Mouse (Mus musculus) embryonic facial prominence, embryonic 10.5 days (tissue): Measurements from ENCODE around the gene Fundc1. TPM values are rescaled to one million over a fixed set of nuclear protein-coding genes. Genes with fewer than 3 reads are reported as not detected.

ENCODE experiments used
- DNase-seq: peaks from one replicate; pipeline ENCODE4 v3.0.0-alpha.2; 2017; ENCODE audit warnings: low spot score
- H3K27ac ChIP-seq: fragments of 300-500 bp; sonication (generic); replicated peaks from 2 replicates; pipeline ENCODE4 v1.5.1; 2016; ENCODE audit warnings: mild to moderate bottlenecking
- H3K27me3 ChIP-seq: fragments of 300-500 bp; sonication (generic); replicated peaks from 2 replicates; pipeline ENCODE4 v1.6.1; 2016; ENCODE audit warnings: low read depth, mild to moderate bottlenecking; ENCODE audit not compliant: poor library complexity, severe bottlenecking
- H3K36me3 ChIP-seq: fragments of 300-500 bp; sonication (generic); replicated peaks from 2 replicates; pipeline ENCODE4 v1.6.1; 2016; ENCODE audit warnings: mild to moderate bottlenecking, moderate library complexity
- H3K4me1 ChIP-seq: fragments of 300-500 bp; sonication (generic); 2 replicates; pipeline ENCODE4 v1.6.1; 2016
- H3K4me3 ChIP-seq: fragments of 300-500 bp; sonication (generic); 2 replicates; pipeline ENCODE4 v1.5.1; 2016; ENCODE audit warnings: mild to moderate bottlenecking, moderate library complexity
- H3K9me3 ChIP-seq: fragments of 300-500 bp; sonication (generic); 2 replicates; pipeline ENCODE4 v1.6.1; 2016; ENCODE audit warnings: mild to moderate bottlenecking
- WGBS: fragments of 180-500 bp; shearing (Covaris S2); methylation state at CpG from one replicate; pipeline ENCODE4 v1.1.7; 2016; 5-methylcytosine and 5-hydroxymethylcytosine counted together
- polyA plus RNA-seq: library from polyadenylated mRNA; unstranded; fragments of >200 nt; fragmentation: Nextera tagmentation; extraction: Ambion mirVana; gene quantifications from 2 replicates; pipeline ENCODE4 v1.2.1, GENCODE M21; 2016

Fundc1 gene
- polyA plus RNA-seq, 1 experiment from 2014 or later, result 47.8 TPM

DNA sequence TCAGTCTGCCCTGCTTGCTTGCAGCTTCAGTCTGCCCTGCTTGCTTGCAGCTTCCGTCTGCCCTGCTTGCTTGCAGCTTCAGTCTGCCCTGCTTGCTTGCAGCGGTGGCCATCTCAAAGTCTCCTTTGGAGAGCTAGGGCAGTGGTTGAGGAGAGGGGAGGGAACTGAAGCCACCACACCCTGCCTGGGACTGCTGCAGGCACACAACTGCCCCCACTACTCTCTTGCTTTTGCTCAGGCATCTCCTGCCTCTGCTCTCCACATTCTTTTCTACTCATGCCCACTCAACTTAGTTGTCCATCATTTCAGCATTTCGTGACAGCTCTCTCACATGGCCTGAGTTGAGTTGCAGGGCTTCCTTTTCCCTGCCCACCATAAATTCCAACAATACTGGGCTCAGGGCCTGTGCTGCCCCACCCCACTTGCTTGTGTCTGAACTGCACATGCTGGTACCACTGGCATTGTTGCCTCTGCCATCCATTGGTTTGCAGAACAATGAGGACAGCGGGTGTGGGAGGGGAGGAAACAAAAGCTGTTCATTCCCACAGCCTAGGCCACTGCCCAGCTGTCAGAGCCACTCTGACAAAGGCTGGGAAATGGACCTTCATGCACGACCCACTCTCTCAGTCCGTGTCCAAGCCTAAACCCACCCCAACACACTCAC lies 24.9 kb downstream of the Fundc1 start:
- Histone ChIP-seq H3K4me1 (0 out of 2 replicates have a peak, but pooled peaks cover 6% of the 10 kb centered on the region), H3K27me3 (no peaks in the 10 kb centered on the region), H3K9me3 (no peaks in the 10 kb centered on the region), H3K36me3 (no peaks in the 10 kb centered on the region), H3K27ac (peak overlapping the region; percentile 54), H3K4me3 (no peak overlapping the region)
- 27% methylated on average over 6 of the region's 6 CpGs for WGBS
- DNase-seq, result peak; percentile 7

DNA sequence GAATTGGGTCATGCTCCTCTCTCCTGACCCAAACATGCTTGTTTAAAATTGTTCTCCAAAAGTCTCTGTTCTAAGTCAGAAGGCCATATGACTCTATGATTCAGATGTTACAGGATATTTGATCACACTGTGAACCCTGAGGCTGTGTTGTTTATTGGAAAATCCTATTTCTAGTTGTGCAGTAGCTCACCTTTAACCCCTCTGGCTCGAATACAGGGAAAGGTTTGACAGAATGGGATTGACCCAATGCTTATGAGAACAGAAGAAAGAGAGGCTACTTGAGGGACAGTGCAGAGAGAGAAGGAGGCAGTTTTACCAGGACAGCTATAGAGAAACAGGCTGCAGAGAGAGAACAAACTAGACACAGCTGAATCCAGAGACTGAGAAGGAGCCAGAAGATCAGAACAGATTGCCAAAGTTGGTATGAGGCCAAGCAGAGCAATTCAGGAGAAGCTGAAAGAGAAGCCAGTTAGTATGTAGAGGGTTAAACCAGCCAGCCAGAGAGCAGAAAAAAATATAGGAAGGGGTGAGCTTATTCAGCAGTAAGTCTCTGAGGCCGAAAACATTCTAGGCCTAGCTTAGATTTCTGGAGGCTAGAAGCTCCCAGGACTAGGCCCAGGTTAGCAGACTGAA lies 27.1 kb downstream of the Fundc1 start:
- WGBS, result 57% methylated on average over 2 of the region's 2 CpGs
- DNase-seq, result no peak
- Histone ChIP-seq H3K4me3 (no peak overlapping the region), H3K4me1 (0 out of 2 replicates have a peak, but pooled peaks cover 6% of the 10 kb centered on the region), H3K27me3 (no peaks in the 10 kb centered on the region), H3K27ac (no peak overlapping the region), H3K36me3 (no peaks in the 10 kb centered on the region), H3K9me3 (no peaks in the 10 kb centered on the region)

DNA sequence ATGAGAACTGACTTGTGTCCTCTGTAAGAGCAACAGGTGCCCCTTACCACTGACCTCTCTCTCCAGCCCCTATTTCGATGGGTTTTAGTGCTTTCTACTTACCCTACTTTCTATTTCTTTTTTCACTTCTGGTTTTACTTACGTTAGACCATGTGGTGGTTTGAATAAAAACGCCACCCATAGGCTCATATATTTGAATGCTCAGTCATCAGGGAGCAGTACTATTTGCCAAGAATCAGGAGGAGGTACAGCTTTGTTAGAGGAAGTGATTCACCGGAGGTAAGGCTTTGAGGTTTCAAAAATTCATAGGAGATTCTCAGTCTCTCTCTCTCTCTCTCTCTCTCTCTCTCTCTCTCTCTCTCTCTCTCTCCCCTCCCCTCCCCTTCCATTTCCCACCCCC lies 34.4 kb downstream of the Fundc1 start:
- WGBS, result 86% methylated on average over 4 of the region's 4 CpGs
- Histone ChIP-seq H3K36me3 (no peaks in the 10 kb centered on the region), H3K9me3 (no peaks in the 10 kb centered on the region), H3K27ac (no peak overlapping the region), H3K4me3 (no peak overlapping the region), H3K4me1 (no peaks in the 10 kb centered on the region), H3K27me3 (no peaks in the 10 kb centered on the region)
- no peak for DNase-seq

DNA sequence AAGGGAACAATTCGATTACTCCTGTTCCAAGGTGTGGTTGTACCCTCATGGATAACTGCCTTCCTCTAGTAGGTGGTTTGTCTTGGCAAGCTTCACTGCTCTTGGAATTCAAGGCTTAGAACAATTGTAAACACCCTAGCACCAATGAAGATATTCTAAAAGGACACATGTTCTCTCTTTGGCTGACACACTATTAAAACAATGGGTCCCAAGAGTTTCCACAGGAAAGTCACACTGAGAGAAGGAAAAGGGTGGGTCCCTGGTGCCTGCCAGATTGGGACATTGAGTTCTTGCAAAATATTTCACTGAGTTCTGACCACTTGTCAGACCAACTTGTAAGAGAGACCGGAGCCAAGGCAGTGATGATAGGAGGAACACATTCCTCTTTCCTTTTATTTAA lies 45.1 kb downstream of the Fundc1 start:
- WGBS, result 85% methylated on average over 2 of the region's 2 CpGs

DNA sequence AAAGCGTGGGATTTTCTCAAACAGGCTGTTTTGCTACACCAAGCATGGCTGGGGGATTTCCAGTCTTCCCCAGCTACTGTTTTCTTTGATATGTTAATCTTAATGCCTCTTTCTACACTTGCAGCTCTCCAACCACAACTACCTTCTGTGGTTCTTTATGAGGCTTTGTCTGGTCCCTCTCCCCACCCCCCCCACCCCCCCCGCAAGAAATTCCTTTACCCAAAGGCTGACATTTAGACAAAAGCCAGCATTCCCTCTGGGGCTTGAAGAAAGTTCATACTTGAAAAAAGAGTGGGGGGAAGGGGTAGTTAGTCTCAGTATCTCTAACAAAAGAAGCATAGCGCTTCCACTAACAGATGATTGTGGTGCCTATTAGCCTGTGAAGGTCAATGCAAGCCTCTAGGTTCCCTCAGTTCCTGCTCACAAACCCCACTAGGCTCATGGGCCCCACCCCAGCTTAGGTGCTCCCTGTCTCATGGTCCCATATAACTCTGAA lies 50.9 kb downstream of the Fundc1 start:
- Histone ChIP-seq H3K4me3 (no peak overlapping the region), H3K9me3 (no peaks in the 10 kb centered on the region), H3K4me1 (no peaks in the 10 kb centered on the region), H3K27ac (no peak overlapping the region; the same call in 1 of the 2 replicates), H3K36me3 (no peaks in the 10 kb centered on the region), H3K27me3 (no peaks in the 10 kb centered on the region)
- WGBS, result 10% methylated on average over 3 of the region's 3 CpGs
- DNase-seq, result peak; percentile 17

More for the DNA sequence above, 45.1 kb downstream of the Fundc1 start:
- Histone ChIP-seq H3K36me3 (no peaks in the 10 kb centered on the region), H3K9me3 (no peaks in the 10 kb centered on the region), H3K27me3 (no peaks in the 10 kb centered on the region), H3K4me3 (no peak overlapping the region), H3K27ac (no peak overlapping the region), H3K4me1 (no peaks in the 10 kb centered on the region)
- DNase-seq, result no peak

DNA sequence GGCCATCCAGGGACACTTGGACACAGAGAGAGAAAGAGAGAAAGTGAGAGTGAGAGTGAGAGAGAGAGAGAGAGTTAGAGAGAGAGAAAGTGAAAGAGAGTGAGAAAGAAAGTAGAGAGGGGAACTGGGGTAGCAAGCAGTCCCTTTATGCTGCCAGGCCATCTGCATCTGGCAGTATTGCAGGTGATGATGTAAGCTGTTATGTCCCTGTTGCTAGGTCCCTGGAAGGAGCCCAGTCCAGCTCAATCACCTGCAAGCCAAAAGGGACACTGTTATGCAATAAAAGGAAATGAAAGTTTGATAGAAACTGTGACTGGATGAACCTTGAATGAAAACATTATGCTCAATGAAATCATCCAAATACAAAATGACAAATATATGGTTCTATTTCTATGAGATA lies 52.0 kb downstream of the Fundc1 start:
- H3K36me3 ChIP-seq, result no peaks in the 10 kb centered on the region
- H3K27ac ChIP-seq, result no peak overlapping the region
- no peaks in the 10 kb centered on the region for H3K4me1 ChIP-seq
- H3K27me3 ChIP-seq, result no peaks in the 10 kb centered on the region
- no peak overlapping the region for H3K4me3 ChIP-seq
- DNase-seq, result no peak
- no peaks in the 10 kb centered on the region for H3K9me3 ChIP-seq

DNA sequence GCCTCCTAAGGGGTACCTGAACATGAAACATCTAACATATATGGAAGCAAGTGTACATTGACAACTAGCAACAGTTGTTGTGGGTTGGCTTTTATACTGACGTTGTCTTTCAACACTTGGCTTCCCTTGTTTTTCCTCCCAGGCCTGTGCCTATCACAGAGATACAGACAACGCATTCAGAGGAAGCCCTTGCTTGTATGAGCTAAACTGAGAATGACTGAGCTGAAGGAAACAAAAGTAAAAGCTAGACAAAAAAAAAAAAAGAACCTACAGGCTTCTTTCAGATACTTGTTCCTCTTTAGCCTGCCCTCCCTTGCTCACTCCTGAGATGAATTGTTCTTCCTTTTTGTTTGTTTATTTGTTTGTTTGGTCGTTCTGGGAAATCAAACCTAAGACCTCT lies 58.1 kb downstream of the Fundc1 start:
- H3K4me1 ChIP-seq, result no peaks in the 10 kb centered on the region
- 66% methylated on average over 3 of the region's 3 CpGs for WGBS
- no peaks in the 10 kb centered on the region for H3K9me3 ChIP-seq
- H3K36me3 ChIP-seq, result no peaks in the 10 kb centered on the region
- no peak for DNase-seq
- no peaks in the 10 kb centered on the region for H3K27me3 ChIP-seq
- no peak overlapping the region for H3K4me3 ChIP-seq
- H3K27ac ChIP-seq, result no peak overlapping the region

DNA sequence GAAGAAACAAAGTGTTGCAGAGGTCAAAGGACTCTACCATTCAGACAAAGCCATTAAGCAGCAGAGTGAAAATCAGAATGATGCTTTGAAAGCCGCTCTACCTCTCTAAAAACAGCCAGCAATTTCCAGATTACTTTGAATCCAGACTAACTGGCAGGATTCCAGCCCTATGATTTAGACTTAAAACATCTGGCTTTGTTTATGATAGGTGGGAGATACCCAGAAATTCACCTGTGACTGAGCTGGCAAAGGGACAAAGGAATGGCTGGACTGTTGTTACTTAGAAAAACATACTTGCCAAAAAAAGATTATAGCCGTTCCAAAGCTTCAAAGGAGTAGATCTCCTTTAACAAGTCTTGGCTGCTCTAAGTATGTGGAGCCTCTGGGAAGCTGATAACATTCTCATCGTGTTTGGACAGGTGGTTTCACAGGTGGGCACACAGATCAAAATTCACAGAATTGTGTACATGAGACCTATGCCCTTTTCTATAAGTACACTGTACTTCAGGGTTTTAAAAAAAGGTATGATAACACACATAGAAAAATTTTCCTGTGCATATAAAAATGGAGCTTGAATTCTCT lies 60.0 kb downstream of the Fundc1 start:
- H3K36me3 ChIP-seq, result no peaks in the 10 kb centered on the region
- H3K27me3 ChIP-seq, result no peaks in the 10 kb centered on the region
- H3K4me3 ChIP-seq, result no peak overlapping the region
- H3K27ac ChIP-seq, result no peak overlapping the region
- no peak for DNase-seq
- H3K9me3 ChIP-seq, result no peaks in the 10 kb centered on the region
- 63% methylated on average over 3 of the region's 3 CpGs for WGBS
- H3K4me1 ChIP-seq, result no peaks in the 10 kb centered on the region
